In the genomic region with DNA sequence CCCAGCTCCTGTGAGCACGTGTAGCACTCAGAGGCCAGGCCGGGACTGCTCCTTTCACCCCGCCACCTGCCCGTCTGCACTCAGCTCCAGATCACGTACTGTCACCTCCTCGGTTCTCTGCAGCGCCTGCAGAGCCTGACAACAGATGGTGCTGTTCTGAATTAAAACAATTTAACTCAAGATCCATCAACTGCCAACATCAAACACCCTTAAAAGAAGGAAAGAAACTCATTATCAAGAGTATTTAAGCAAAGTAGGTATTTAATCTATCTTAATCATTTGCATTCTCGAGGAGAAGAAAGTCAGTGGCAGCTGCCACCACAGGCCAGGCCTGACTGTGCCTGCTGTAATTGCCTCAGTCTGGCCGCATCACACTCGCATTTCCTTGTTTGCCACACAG, we compare ENCODE assay signal across 14 mouse cellular contexts. TPM values are rescaled to one million over a fixed set of nuclear protein-coding genes. Genes with fewer than 3 reads are reported as not detected.
DNase-seq lines count a peak whose midpoint lies in the region; ATAC-seq and TF ChIP-seq lines count a peak whose summit lies in the region.
"Had no signal": no experiment of that assay in that cellular context is flagged by ENCODE, and none has a peak within 500 bp of the region (broad histone marks: within the 10 kb centered on the region; RNA-seq: fewer than 3 reads in every experiment).

No protein-coding gene starts in this region.

- peak overlapping the region; percentile 14; the same call in 1 of the 2 replicates for H3K27ac ChIP-seq in hindbrain, embryonic 15.5 days (replicated peaks)
- no peak overlapping the region for H3K27ac ChIP-seq in hindbrain, embryonic 12.5 days
- H3K27ac ChIP-seq in midbrain, embryonic 13.5 days: peak overlapping the region; percentile 69
- H3K27ac ChIP-seq: intestine, embryonic 15.5 days had no signal

- TF ChIP-seq CTCF in brain, embryonic 14.5 days (IDR thresholded peaks at IDR 0.05; ENCODE audit: borderline replicate concordance, extremely low read depth, insufficient read depth, insufficient read length): no peak

- no peak for ATAC-seq in hindbrain, embryonic 15.5 days (ENCODE audit: low FRiP score, low read depth)
- ATAC-seq in hindbrain, embryonic 12.5 days (ENCODE audit: low FRiP score): no peak
- ATAC-seq in midbrain, embryonic 13.5 days: peak; percentile 65; the same call in 1 of the 2 replicates
- ATAC-seq: CD4-positive, CD25-positive, alpha-beta regulatory T cell, adult 4 months; intestine, embryonic 15.5 days had no signal

- no peaks in the 10 kb centered on the region for H3K9me3 ChIP-seq in hindbrain, embryonic 15.5 days
- H3K9me3 ChIP-seq in hindbrain, embryonic 12.5 days (replicated peaks): no peaks in the 10 kb centered on the region
- no peaks in the 10 kb centered on the region for H3K9me3 ChIP-seq in midbrain, embryonic 13.5 days
- H3K9me3 ChIP-seq: intestine, embryonic 15.5 days had no signal

- no peak overlapping the region for H3K4me3 ChIP-seq in hindbrain, embryonic 15.5 days
- H3K4me3 ChIP-seq in hindbrain, embryonic 12.5 days: no peak overlapping the region
- H3K4me3 ChIP-seq in midbrain, embryonic 13.5 days (replicated peaks): no peak overlapping the region
- H3K4me3 ChIP-seq: intestine, embryonic 15.5 days; myocyte had no signal

- 33% methylated on average over 10 of the region's 10 CpGs for WGBS in hindbrain, embryonic 15.5 days
- WGBS in hindbrain, embryonic 12.5 days: 45% methylated on average over 10 of the region's 10 CpGs
- WGBS in midbrain, embryonic 13.5 days: 33% methylated on average over 10 of the region's 10 CpGs

- no peaks in the 10 kb centered on the region for H3K36me3 ChIP-seq in hindbrain, embryonic 15.5 days
- H3K36me3 ChIP-seq in hindbrain, embryonic 12.5 days: no peaks in the 10 kb centered on the region
- H3K36me3 ChIP-seq in midbrain, embryonic 13.5 days: no peaks in the 10 kb centered on the region
- H3K36me3 ChIP-seq: intestine, embryonic 15.5 days had no signal

- no peak overlapping the region for H3K4me2 ChIP-seq in hindbrain, embryonic 15.5 days
- no peak overlapping the region for H3K4me2 ChIP-seq in hindbrain, embryonic 12.5 days (replicated peaks)
- H3K4me2 ChIP-seq in midbrain, embryonic 13.5 days (replicated peaks): no peak overlapping the region
- H3K4me2 ChIP-seq: intestine, embryonic 15.5 days; liver, embryonic 11.5 days had no signal

- no peak overlapping the region for H3K9ac ChIP-seq in hindbrain, embryonic 15.5 days
- H3K9ac ChIP-seq in hindbrain, embryonic 12.5 days: no peak overlapping the region
- no peak overlapping the region for H3K9ac ChIP-seq in midbrain, embryonic 13.5 days (replicated peaks)
- H3K9ac ChIP-seq: intestine, embryonic 15.5 days had no signal

- no peak for TF ChIP-seq POLR2A in brain, embryonic 14.5 days (IDR thresholded peaks at IDR 0.05; ENCODE audit: borderline replicate concordance, extremely low read depth, insufficient read depth, insufficient read length, poor library complexity, severe bottlenecking)

- H3K27me3 ChIP-seq in hindbrain, embryonic 15.5 days: no peaks in the 10 kb centered on the region
- no peaks in the 10 kb centered on the region for H3K27me3 ChIP-seq in hindbrain, embryonic 12.5 days
- no peaks in the 10 kb centered on the region for H3K27me3 ChIP-seq in midbrain, embryonic 13.5 days
- H3K27me3 ChIP-seq: intestine, embryonic 15.5 days had no signal

- H3K4me1 ChIP-seq in hindbrain, embryonic 15.5 days (replicated peaks): peaks cover 19% of the 10 kb centered on the region
- peaks cover 24% of the 10 kb centered on the region for H3K4me1 ChIP-seq in hindbrain, embryonic 12.5 days
- H3K4me1 ChIP-seq in midbrain, embryonic 13.5 days (replicated peaks): peaks cover 50% of the 10 kb centered on the region
- H3K4me1 ChIP-seq: intestine, embryonic 15.5 days had no signal

- peak; percentile 90 for DNase-seq in brain, embryonic 14.5 days (ENCODE audit: low read depth)
- peak; percentile 43 to 49 for DNase-seq in cerebellum, postnatal 14 days
- no peak for DNase-seq in gastrocnemius, postnatal 4 days (ENCODE audit: low spot score in 2 of 2)
- no peak for DNase-seq in urinary bladder, adult 18-20 months (ENCODE audit: low spot score in 2 of 2)
- DNase-seq: gastrocnemius, postnatal 10 days; kidney, postnatal 25 days; thymus, postnatal 36 days had no signal

RNA-seq across cellular contexts. Expression of gene Med27, which starts 38.8 kb away (rescaled TPM):
- 68.3 and 69.7 TPM in 2 replicates for polyA plus RNA-seq in hindbrain, embryonic 15.5 days (2015; fragmentation: Nextera tagmentation; extraction: Ambion mirVana)
- 57.7 and 65.3 TPM in 2 replicates for polyA plus RNA-seq in hindbrain, embryonic 12.5 days (2016; fragmentation: Nextera tagmentation; extraction: Ambion mirVana)
- 64.9 and 105 TPM in 2 replicates for polyA plus RNA-seq in brain, embryonic 14.5 days (2012; rRNA removed)
- polyA plus RNA-seq in midbrain, embryonic 13.5 days (2015; fragmentation: Nextera tagmentation; extraction: Ambion mirVana): 89.3 and 90.9 TPM in 2 replicates
- 10 to 100 TPM; 23.7 to 24.3 TPM for total RNA-seq in gastrocnemius, postnatal 4 days (2021)

Comparison
In these comparisons a context has a peak if more than half of its experiments do, and no peak if none do; other contexts are left out.
1. DNase-seq: peak in brain, embryonic 14.5 days (single experiment) and cerebellum, postnatal 14 days (2 of 2); none in gastrocnemius, postnatal 4 days (0 of 2) and urinary bladder, adult 18-20 months (0 of 2).